21 mouse cellular contexts compared by ENCODE assay signal in genomic region chr7:133402072-133402471, GRCm38 (mm10).
DNase-seq lines count a peak whose midpoint lies in the region; ATAC-seq lines count a peak whose summit lies in the region.
"Had no signal": no experiment of that assay in that cellular context is flagged by ENCODE, and none has a peak within 500 bp of the region (broad histone marks: within the 10 kb centered on the region; RNA-seq: fewer than 3 reads in every experiment).

No protein-coding gene starts in this region.

- H3K9ac ChIP-seq in kidney, embryonic 15.5 days = no peak overlapping the region
- H3K9ac ChIP-seq: embryonic facial prominence, embryonic 13.5 days; embryonic facial prominence, embryonic 15.5 days; forebrain, embryonic 12.5 days had no signal

- DNase-seq in kidney, postnatal 10 days = no peak
- peak; percentile 11 for DNase-seq in kidney, postnatal 14 days
- no peak for DNase-seq in kidney, adult 9 months
- DNase-seq: adrenal gland, adult 2 months; adrenal gland, postnatal 10 days; adrenal gland, postnatal 25 days; cerebellum, adult 11 months; cerebellum, adult 18-20 months; cerebellum, adult 8-10 months; cerebellum, adult 9-11 months; cerebellum, postnatal 14 days; cerebellum, postnatal 36 days; embryo, embryonic 11 days had no signal

- peak; percentile 73; the same call in 1 of the 2 replicates for ATAC-seq in kidney, embryonic 15.5 days (replicated peaks; ENCODE audit: low FRiP score)
- ATAC-seq: forebrain, embryonic 14.5 days; forebrain, embryonic 16.5 days had no signal

- peak overlapping the region; percentile 1; the same call in 1 of the 2 replicates for H3K27ac ChIP-seq in kidney, embryonic 15.5 days
- H3K27ac ChIP-seq: embryonic facial prominence, embryonic 13.5 days; embryonic facial prominence, embryonic 15.5 days; forebrain, embryonic 10.5 days; forebrain, embryonic 12.5 days had no signal

- no peak overlapping the region for H3K4me2 ChIP-seq in kidney, embryonic 15.5 days
- H3K4me2 ChIP-seq: embryonic facial prominence, embryonic 13.5 days; embryonic facial prominence, embryonic 15.5 days; forebrain, embryonic 12.5 days had no signal

- H3K36me3 ChIP-seq in kidney, embryonic 15.5 days = no peaks in the 10 kb centered on the region
- H3K36me3 ChIP-seq: embryonic facial prominence, embryonic 13.5 days; embryonic facial prominence, embryonic 15.5 days; forebrain, embryonic 10.5 days; forebrain, embryonic 12.5 days had no signal

- WGBS in kidney, embryonic 15.5 days = 19% methylated on average over 2 of the region's 2 CpGs

- no peaks in the 10 kb centered on the region for H3K27me3 ChIP-seq in kidney, embryonic 15.5 days
- H3K27me3 ChIP-seq: embryonic facial prominence, embryonic 13.5 days; embryonic facial prominence, embryonic 15.5 days had no signal

- H3K4me1 ChIP-seq in kidney, embryonic 15.5 days = peaks cover 16% of the 10 kb centered on the region
- H3K4me1 ChIP-seq: embryonic facial prominence, embryonic 15.5 days; forebrain, embryonic 10.5 days; forebrain, embryonic 12.5 days had no signal

- H3K9me3 ChIP-seq in kidney, embryonic 15.5 days (replicated peaks) = no peaks in the 10 kb centered on the region
- H3K9me3 ChIP-seq: embryonic facial prominence, embryonic 13.5 days; embryonic facial prominence, embryonic 15.5 days; forebrain, embryonic 10.5 days; forebrain, embryonic 12.5 days had no signal

- no peak overlapping the region for H3K4me3 ChIP-seq in kidney, embryonic 15.5 days (replicated peaks)
- H3K4me3 ChIP-seq: embryonic facial prominence, embryonic 13.5 days; embryonic facial prominence, embryonic 15.5 days; erythroblast, embryonic 14.5 days; forebrain, embryonic 10.5 days; forebrain, embryonic 12.5 days had no signal
